Comparison of ENCODE assay signal across 10 mouse cellular contexts in the genomic region with DNA sequence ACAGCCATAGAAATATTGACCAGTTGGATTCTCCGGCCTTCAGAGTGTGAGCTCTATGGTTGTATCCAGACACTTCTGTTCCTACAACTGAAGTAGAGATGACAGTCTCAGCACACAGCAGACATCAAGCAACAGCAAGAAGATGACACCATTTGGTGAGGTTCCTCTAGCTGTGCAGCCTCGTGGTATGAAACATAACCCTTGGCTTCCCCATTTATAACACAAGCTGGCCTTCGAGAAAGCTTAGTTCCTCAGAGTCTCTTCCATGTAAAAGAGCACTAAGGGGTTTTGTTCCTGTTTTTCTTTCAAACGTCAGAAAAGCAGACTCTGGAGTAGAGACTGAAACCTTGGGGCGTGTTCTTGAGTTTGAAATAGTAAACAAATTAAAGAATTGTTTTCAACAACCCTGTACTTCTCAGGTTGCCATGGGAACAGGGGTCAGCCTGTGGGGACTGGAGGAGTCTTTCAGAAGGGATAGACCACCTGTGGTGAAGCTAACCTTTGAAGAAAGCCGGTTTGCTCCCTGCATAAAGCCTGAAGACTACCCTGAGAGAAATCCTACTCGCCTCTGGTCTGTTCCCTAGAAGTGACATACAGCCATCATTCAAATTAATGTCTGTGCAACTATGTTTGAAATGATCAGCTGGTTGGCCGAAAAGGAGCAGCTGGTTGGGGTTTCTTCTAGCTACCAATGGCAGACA.
DNase-seq lines count a peak whose midpoint lies in the region; ATAC-seq and TF ChIP-seq lines count a peak whose summit lies in the region.
"Had no signal": no experiment of that assay in that cellular context is flagged by ENCODE, and none has a peak within 500 bp of the region (broad histone marks: within the 10 kb centered on the region; RNA-seq: fewer than 3 reads in every experiment).

No protein-coding gene starts in this region.

- H3K4me2 ChIP-seq in kidney, embryonic 15.5 days = no peak overlapping the region
- no peak overlapping the region for H3K4me2 ChIP-seq in neural tube, embryonic 11.5 days (ENCODE audit: low read depth)
- H3K4me2 ChIP-seq in intestine, embryonic 15.5 days (replicated peaks) = no peak overlapping the region
- H3K4me2 ChIP-seq: limb, embryonic 12.5 days had no signal

- peak; percentile 68; the same call in 1 of the 2 replicates for ATAC-seq in kidney, embryonic 15.5 days (replicated peaks; ENCODE audit: low FRiP score)
- peak; percentile 67 for ATAC-seq in neural tube, embryonic 11.5 days (ENCODE audit: insufficient read depth, low FRiP score, low TSS enrichment)
- no peak for ATAC-seq in intestine, embryonic 15.5 days
- no peak for ATAC-seq in erythroid progenitor cell, adult 5-6 weeks (replicated peaks; ENCODE audit: low FRiP score, poor library complexity, severe bottlenecking)
- ATAC-seq: inflammation-experienced regulatory T-cells, adult 6 months had no signal

- no peak for TF ChIP-seq CTCF in bone marrow macrophage, adult 2 months (IDR thresholded peaks at IDR 0.05; ENCODE audit: low read depth, low read length)

- no peaks in the 10 kb centered on the region for H3K27me3 ChIP-seq in kidney, embryonic 15.5 days
- no peaks in the 10 kb centered on the region for H3K27me3 ChIP-seq in neural tube, embryonic 11.5 days (ENCODE audit: control insufficient read depth, insufficient read depth, low read length)
- H3K27me3 ChIP-seq in intestine, embryonic 15.5 days (replicated peaks) = no peaks in the 10 kb centered on the region
- H3K27me3 ChIP-seq: limb, embryonic 12.5 days had no signal

- 25% methylated on average over 8 of the region's 8 CpGs for WGBS in kidney, embryonic 15.5 days
- WGBS in neural tube, embryonic 11.5 days = 13% methylated on average over 8 of the region's 8 CpGs
- WGBS in intestine, embryonic 15.5 days = 29% methylated on average over 8 of the region's 8 CpGs

- peaks cover 17% of the 10 kb centered on the region for H3K4me1 ChIP-seq in kidney, embryonic 15.5 days
- peaks cover 12% of the 10 kb centered on the region for H3K4me1 ChIP-seq in bone marrow macrophage, adult 2 months (ENCODE audit: control insufficient read depth, insufficient read depth, low read length)
- peaks cover 11% of the 10 kb centered on the region for H3K4me1 ChIP-seq in neural tube, embryonic 11.5 days (ENCODE audit: control insufficient read depth, insufficient read depth, low read length)
- H3K4me1 ChIP-seq in intestine, embryonic 15.5 days (replicated peaks) = peaks cover 8% of the 10 kb centered on the region; the same call in 1 of the 2 replicates

- TF ChIP-seq POLR2A in bone marrow macrophage, adult 2 months (IDR thresholded peaks at IDR 0.05; ENCODE audit: borderline replicate concordance, low read depth, low read length) = no peak

- no peaks in the 10 kb centered on the region for H3K9me3 ChIP-seq in kidney, embryonic 15.5 days (replicated peaks)
- H3K9me3 ChIP-seq in neural tube, embryonic 11.5 days (ENCODE audit: control insufficient read depth, low read length) = no peaks in the 10 kb centered on the region
- H3K9me3 ChIP-seq in intestine, embryonic 15.5 days = no peaks in the 10 kb centered on the region
- H3K9me3 ChIP-seq: limb, embryonic 12.5 days had no signal

- H3K27ac ChIP-seq in kidney, embryonic 15.5 days = no peak overlapping the region
- peak overlapping the region; percentile 87 for H3K27ac ChIP-seq in bone marrow macrophage, adult 2 months (ENCODE audit: insufficient read depth, low read depth, low read length)
- no peak overlapping the region for H3K27ac ChIP-seq in neural tube, embryonic 11.5 days (ENCODE audit: low read depth, low read length)
- no peak overlapping the region for H3K27ac ChIP-seq in intestine, embryonic 15.5 days
- H3K27ac ChIP-seq: limb, embryonic 12.5 days had no signal

- no peaks in the 10 kb centered on the region for H3K36me3 ChIP-seq in kidney, embryonic 15.5 days
- H3K36me3 ChIP-seq in neural tube, embryonic 11.5 days (ENCODE audit: control insufficient read depth, insufficient read depth, low read length) = no peaks in the 10 kb centered on the region
- no peaks in the 10 kb centered on the region for H3K36me3 ChIP-seq in intestine, embryonic 15.5 days
- H3K36me3 ChIP-seq: limb, embryonic 12.5 days had no signal

- no peak for DNase-seq in kidney, postnatal 36 days
- DNase-seq in forelimb bud, embryonic 11.5 days (ENCODE audit: low read depth, low spot score) = peak; percentile 63
- DNase-seq in neural tube, embryonic 11.5 days (ENCODE audit: low spot score) = peak; percentile 44
- DNase-seq in left cerebral cortex, adult 18-20 months (ENCODE audit: low spot score in 2 of 2) = no peak

- no peak overlapping the region for H3K4me3 ChIP-seq in kidney, embryonic 15.5 days (replicated peaks)
- H3K4me3 ChIP-seq in bone marrow macrophage, adult 2 months (ENCODE audit: insufficient read depth, low read length) = no peak overlapping the region
- H3K4me3 ChIP-seq in neural tube, embryonic 11.5 days (ENCODE audit: low read depth, low read length) = no peak overlapping the region
- no peak overlapping the region for H3K4me3 ChIP-seq in intestine, embryonic 15.5 days (replicated peaks)
- H3K4me3 ChIP-seq: limb, embryonic 12.5 days had no signal

- H3K9ac ChIP-seq in kidney, embryonic 15.5 days = no peak overlapping the region
- no peak overlapping the region for H3K9ac ChIP-seq in neural tube, embryonic 11.5 days (ENCODE audit: low read length)
- H3K9ac ChIP-seq in intestine, embryonic 15.5 days = no peak overlapping the region
- H3K9ac ChIP-seq: limb, embryonic 12.5 days had no signal

Comparison
In these comparisons a context has a peak if more than half of its experiments do, and no peak if none do; other contexts are left out.
1. ATAC-seq: peak in kidney, embryonic 15.5 days (single experiment) and neural tube, embryonic 11.5 days (single experiment); none in intestine, embryonic 15.5 days (single experiment) and erythroid progenitor cell, adult 5-6 weeks (single experiment).
2. DNase-seq: peak in forelimb bud, embryonic 11.5 days (single experiment) and neural tube, embryonic 11.5 days (single experiment); none in kidney, postnatal 36 days (0 of 2) and left cerebral cortex, adult 18-20 months (0 of 2).